In genomic region chr2:59404022-59404421, GRCm38 (mm10) we compare ENCODE assay signal across 18 mouse cellular contexts.
"Had no signal": no experiment of that assay in that cellular context is flagged by ENCODE, and none has a peak within 500 bp of the region (broad histone marks: within the 10 kb centered on the region; RNA-seq: fewer than 3 reads in every experiment).

No protein-coding gene starts in this region.

- ATAC-seq: intestine, embryonic 15.5 days; liver, postnatal 0 days; lung, postnatal 0 days; midbrain, embryonic 13.5 days had no signal

- DNase-seq: kidney, adult 18-20 months; kidney, adult 9 months; kidney, postnatal 14 days; layer of hippocampus, postnatal 36 days; liver, postnatal 0 days; lung, embryonic 14.5 days; thymus, postnatal 25 days had no signal

- H3K9ac ChIP-seq: intestine, embryonic 15.5 days; limb, embryonic 12.5 days; limb, embryonic 15.5 days; liver, embryonic 14.5 days; liver, postnatal 0 days; lung, embryonic 14.5 days; midbrain, embryonic 13.5 days had no signal

- H3K4me3 ChIP-seq: intestine, embryonic 15.5 days; left cerebral cortex, adult 2 months; limb, embryonic 12.5 days; limb, embryonic 15.5 days; midbrain, embryonic 10.5 days; midbrain, embryonic 13.5 days had no signal

- H3K4me2 ChIP-seq: intestine, embryonic 15.5 days; limb, embryonic 12.5 days; limb, embryonic 15.5 days; liver, embryonic 11.5 days; lung, embryonic 14.5 days; midbrain, embryonic 13.5 days had no signal

- H3K36me3 ChIP-seq: intestine, embryonic 15.5 days; limb, embryonic 12.5 days; limb, embryonic 15.5 days; midbrain, embryonic 10.5 days; midbrain, embryonic 13.5 days had no signal

- H3K4me1 ChIP-seq: intestine, embryonic 15.5 days; limb, embryonic 15.5 days; midbrain, embryonic 13.5 days had no signal

- H3K27me3 ChIP-seq: intestine, embryonic 15.5 days; limb, embryonic 12.5 days; limb, embryonic 15.5 days; midbrain, embryonic 13.5 days had no signal

- H3K9me3 ChIP-seq: intestine, embryonic 15.5 days; limb, embryonic 12.5 days; limb, embryonic 15.5 days; midbrain, embryonic 10.5 days; midbrain, embryonic 13.5 days had no signal

- H3K27ac ChIP-seq: intestine, embryonic 15.5 days; left cerebral cortex, adult 2 months; limb, embryonic 12.5 days; limb, embryonic 15.5 days; liver, embryonic 14.5 days; macrophage; midbrain, embryonic 10.5 days; midbrain, embryonic 13.5 days; stomach, postnatal 0 days had no signal
